In the genomic region with DNA sequence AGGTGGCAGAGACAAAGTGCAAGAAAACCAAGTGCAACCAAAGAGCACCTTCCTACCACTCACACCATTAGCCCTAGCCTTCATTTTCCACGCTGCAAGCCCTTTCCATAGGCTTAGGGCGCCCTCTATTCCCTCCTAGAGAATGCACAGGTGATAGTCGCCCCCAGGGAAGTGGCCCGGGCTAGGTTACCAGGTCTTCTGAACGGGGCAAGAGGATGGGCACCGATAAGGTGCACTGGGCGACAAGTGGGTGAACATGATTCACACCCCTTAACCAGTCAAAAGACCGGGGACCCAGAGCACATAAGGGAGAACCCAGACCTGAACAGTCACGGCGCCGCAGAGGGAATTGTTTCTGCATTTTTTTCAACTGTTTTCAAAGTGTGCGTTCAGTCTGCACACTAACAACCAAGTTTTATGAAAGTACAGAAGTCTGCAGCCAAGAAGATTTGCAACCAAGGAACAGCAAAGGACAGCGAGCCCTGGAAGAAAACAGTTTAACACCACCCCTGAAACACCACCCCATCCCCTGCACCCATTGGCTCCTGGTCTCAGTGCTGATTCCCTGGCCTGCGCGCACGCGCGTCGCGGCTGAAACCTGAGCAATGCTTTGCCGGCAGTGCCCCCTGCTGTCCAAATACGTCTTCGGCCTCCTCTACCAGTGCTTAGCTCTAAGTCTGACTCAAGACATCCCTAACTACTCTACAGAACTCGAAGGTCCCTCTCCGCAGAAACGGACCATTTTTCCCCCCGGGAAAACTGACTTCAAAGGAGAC, we compare ENCODE assay signal across 8 mouse cellular contexts. TPM values are rescaled to one million over a fixed set of nuclear protein-coding genes. Genes with fewer than 3 reads are reported as not detected.
DNase-seq lines count a peak whose midpoint lies in the region; ATAC-seq and TF ChIP-seq lines count a peak whose summit lies in the region.

No protein-coding gene starts in this region.

- H3K4me1 ChIP-seq in forebrain, embryonic 15.5 days = peaks cover 10% of the 10 kb centered on the region
- no peaks in the 10 kb centered on the region for H3K4me1 ChIP-seq in lung, embryonic 14.5 days (ENCODE audit: insufficient read depth)
- H3K4me1 ChIP-seq in olfactory bulb, adult 2 months (ENCODE audit: control insufficient read depth, insufficient read depth, low read length) = no peaks in the 10 kb centered on the region
- H3K4me1 ChIP-seq in thymus, adult 2 months (replicated peaks; ENCODE audit: control insufficient read depth, insufficient read depth, low read length) = no peaks in the 10 kb centered on the region; the same call in 1 of the 2 replicates

- intact Hi-C loops in heart, postnatal 36 days (cut with DNase I) = loop anchor here (1.0 to 10.0 kb wide), 6 partner anchors 77 to 1137 kb away; partner anchors contain the start of genes Acadsb and Ikzf5

- no peak for TF ChIP-seq POLR2A in olfactory bulb, adult 2 months (IDR thresholded peaks at IDR 0.05; ENCODE audit: insufficient read depth, low read depth, low read length)
- no peak for TF ChIP-seq POLR2A in thymus, adult 2 months (IDR thresholded peaks at IDR 0.05; ENCODE audit: control insufficient read depth, extremely low read depth, insufficient read depth, low read length, poor library complexity)

- ATAC-seq in forebrain, embryonic 15.5 days (replicated peaks) = peak; percentile 97
- ATAC-seq in lung, embryonic 14.5 days (ENCODE audit: insufficient read depth) = peak; percentile 97

- peak overlapping the region; percentile 92 for H3K4me2 ChIP-seq in forebrain, embryonic 15.5 days (replicated peaks)
- H3K4me2 ChIP-seq in lung, embryonic 14.5 days = peak overlapping the region; percentile 93

- H3K9me3 ChIP-seq in forebrain, embryonic 15.5 days = no peaks in the 10 kb centered on the region
- no peaks in the 10 kb centered on the region for H3K9me3 ChIP-seq in lung, embryonic 14.5 days (ENCODE audit: low read depth, low read length)

- H3K9ac ChIP-seq in forebrain, embryonic 15.5 days (replicated peaks) = peak overlapping the region; percentile 55
- peak overlapping the region; percentile 42; the same call in 1 of the 2 replicates for H3K9ac ChIP-seq in lung, embryonic 14.5 days

- WGBS in forebrain, embryonic 15.5 days = 1% methylated on average over 27 of the region's 27 CpGs
- WGBS in lung, embryonic 14.5 days = 1% methylated on average over 27 of the region's 27 CpGs
- WGBS in olfactory bulb, adult 2 months = under 1% methylated on average over 27 of the region's 27 CpGs
- 2% methylated on average over 27 of the region's 27 CpGs for WGBS in thymus, adult 2 months

- H3K36me3 ChIP-seq in forebrain, embryonic 15.5 days = no peaks in the 10 kb centered on the region
- H3K36me3 ChIP-seq in lung, embryonic 14.5 days (ENCODE audit: insufficient read depth) = peaks cover 2% of the 10 kb centered on the region; the same call in 1 of the 2 replicates
- no peaks in the 10 kb centered on the region for H3K36me3 ChIP-seq in thymus, adult 2 months (ENCODE audit: control insufficient read depth, insufficient read depth, low read length)

- DNase-seq in ES-CJ7 (ENCODE audit: low read depth, low spot score) = peak; percentile 95
- DNase-seq in cerebellum, adult 11 months = peak; percentile 95
- peak; percentile 96 to 97 for DNase-seq in heart, postnatal 36 days
- peak; percentile 96 to 98 for DNase-seq in layer of hippocampus, adult 2 months (ENCODE audit: low spot score in 2 of 2)
- DNase-seq in lung, embryonic 14.5 days = peak; percentile 98
- DNase-seq in thymus, adult 2 months = peak; percentile 96

- peak overlapping the region; percentile 51 for H3K4me3 ChIP-seq in forebrain, embryonic 15.5 days
- peak overlapping the region; percentile 81 for H3K4me3 ChIP-seq in layer of hippocampus, adult 2 months
- peak overlapping the region; percentile 51 for H3K4me3 ChIP-seq in lung, embryonic 14.5 days (ENCODE audit: low read depth, low read length)
- peak overlapping the region; percentile 53 for H3K4me3 ChIP-seq in olfactory bulb, adult 2 months (ENCODE audit: insufficient read depth, low read depth, low read length)
- H3K4me3 ChIP-seq in thymus, adult 2 months (ENCODE audit: control insufficient read depth, insufficient read depth, low read length) = peak overlapping the region; percentile 50

- no peaks in the 10 kb centered on the region for H3K27me3 ChIP-seq in forebrain, embryonic 15.5 days
- H3K27me3 ChIP-seq in lung, embryonic 14.5 days (ENCODE audit: insufficient read depth, low read length) = no peaks in the 10 kb centered on the region
- no peaks in the 10 kb centered on the region for H3K27me3 ChIP-seq in thymus, adult 2 months (ENCODE audit: control insufficient read depth, insufficient read depth, low read length)

- peak overlapping the region; percentile 46 for H3K27ac ChIP-seq in forebrain, embryonic 15.5 days (replicated peaks)
- peak overlapping the region; percentile 92 for H3K27ac ChIP-seq in layer of hippocampus, adult 2 months
- no peak overlapping the region for H3K27ac ChIP-seq in lung, embryonic 14.5 days (ENCODE audit: low read depth)
- no peak overlapping the region for H3K27ac ChIP-seq in olfactory bulb, adult 2 months (ENCODE audit: insufficient read depth, low read depth, low read length)
- peak overlapping the region; percentile 3; the same call in 1 of the 2 replicates for H3K27ac ChIP-seq in thymus, adult 2 months (ENCODE audit: control insufficient read depth, insufficient read depth, low read length)

- TF ChIP-seq CTCF in layer of hippocampus, adult 2 months (conservative IDR thresholded peaks at IDR 0.05) = peak; percentile 79
- TF ChIP-seq CTCF in lung, embryonic 14.5 days (IDR thresholded peaks at IDR 0.05; ENCODE audit: low read depth) = peak; percentile 96
- TF ChIP-seq CTCF in olfactory bulb, adult 2 months (IDR thresholded peaks at IDR 0.05; ENCODE audit: insufficient read depth, low read depth, low read length) = peak; percentile 85
- peak; percentile 96 for TF ChIP-seq CTCF in thymus, adult 2 months (IDR thresholded peaks at IDR 0.05; ENCODE audit: borderline replicate concordance, control insufficient read depth, extremely low read depth, insufficient read depth, low read length, poor library complexity)

RNA-seq across cellular contexts. Expression of gene Oat, which starts 24.7 kb away (rescaled TPM):
- polyA plus RNA-seq in forebrain, embryonic 15.5 days (2015; fragmentation: Nextera tagmentation; extraction: Ambion mirVana) = 118 TPM in 2 replicates
- total RNA-seq in heart, postnatal 36 days (2021) = 100 to 1,000 TPM; 169 to 175 TPM
- 10 to 100 TPM; 91.2 to 95.6 TPM for total RNA-seq in layer of hippocampus, adult 2 months (2021)
- polyA plus RNA-seq in lung, embryonic 14.5 days (2014; fragmentation: Nextera tagmentation; extraction: Ambion mirVana) = 270 and 289 TPM in 2 replicates
- polyA plus RNA-seq in olfactory bulb, adult 2 months (2012; ENCODE audit: insufficient read depth, insufficient read length, low replicate concordance, missing spikeins) = 142 TPM in 1 of 2 replicates, not detected in the other
- polyA plus RNA-seq in thymus, adult 2 months (2012; rRNA removed) = 48.3 and 51.4 TPM in 2 replicates

RNA-seq across cellular contexts. Expression of gene Nkx1-2, which starts 47.9 kb away (rescaled TPM):
- polyA plus RNA-seq in forebrain, embryonic 15.5 days (2015; fragmentation: Nextera tagmentation; extraction: Ambion mirVana) = 0.05 TPM in 1 of 2 replicates, not detected in the other
- total RNA-seq in heart, postnatal 36 days (2021) = not detected
- total RNA-seq in layer of hippocampus, adult 2 months (2021) = not detected
- polyA plus RNA-seq in lung, embryonic 14.5 days (2014; fragmentation: Nextera tagmentation; extraction: Ambion mirVana) = not detected in 2 replicates
- not detected in 2 replicates for polyA plus RNA-seq in olfactory bulb, adult 2 months (2012; ENCODE audit: insufficient read depth, insufficient read length, low replicate concordance, missing spikeins)
- 0.24 and 0.27 TPM in 2 replicates for polyA plus RNA-seq in thymus, adult 2 months (2012; rRNA removed)

RNA-seq across cellular contexts. Expression of gene Lhpp, which starts 58.9 kb away (rescaled TPM):
- 23.1 and 25.7 TPM in 2 replicates for polyA plus RNA-seq in forebrain, embryonic 15.5 days (2015; fragmentation: Nextera tagmentation; extraction: Ambion mirVana)
- 10 to 100 TPM; 14.2 to 15.0 TPM for total RNA-seq in heart, postnatal 36 days (2021)
- total RNA-seq in layer of hippocampus, adult 2 months (2021) = 10 to 100 TPM; 22.9 to 25.3 TPM
- polyA plus RNA-seq in lung, embryonic 14.5 days (2014; fragmentation: Nextera tagmentation; extraction: Ambion mirVana) = 21.7 and 22.8 TPM in 2 replicates
- not detected in 2 replicates for polyA plus RNA-seq in olfactory bulb, adult 2 months (2012; ENCODE audit: insufficient read depth, insufficient read length, low replicate concordance, missing spikeins)
- polyA plus RNA-seq in thymus, adult 2 months (2012; rRNA removed) = 10.0 and 12.0 TPM in 2 replicates

Comparison
In these comparisons a context has a peak if more than half of its experiments do, and no peak if none do; other contexts are left out.
1. H3K27ac ChIP-seq: peak in forebrain, embryonic 15.5 days (single experiment), layer of hippocampus, adult 2 months (single experiment) and thymus, adult 2 months (single experiment); none in lung, embryonic 14.5 days (single experiment) and olfactory bulb, adult 2 months (single experiment).
2. RNA of gene Lhpp, which starts 58.9 kb away (polyA plus RNA-seq): 23.1 to 25.7 TPM in forebrain, embryonic 15.5 days, 21.7 to 22.8 TPM in lung, embryonic 14.5 days and 10.0 to 12.0 TPM in thymus, adult 2 months; not detected in olfactory bulb, adult 2 months; every median in the first group is over 10 times any median in the second.
3. Peak in every context shown above with its lines, with median percentiles within 50 percentile points of each other: DNase-seq, H3K4me3 ChIP-seq and CTCF ChIP-seq.